Mouse (Mus musculus) lung, postnatal 0 days (tissue): ENCODE results near the gene Syt7.

Source experiments
- CTCF ChIP-seq: IDR thresholded peaks from 2 replicates; pipeline ENCODE4 v1.5.1; 2016; ENCODE audit warnings: antibody characterized with exemption, mild to moderate bottlenecking
- EP300 ChIP-seq: IDR thresholded peaks from 2 replicates; pipeline ENCODE4 v1.6.1; 2016; ENCODE audit warnings: antibody characterized with exemption, mild to moderate bottlenecking, control low read depth

DNA sequence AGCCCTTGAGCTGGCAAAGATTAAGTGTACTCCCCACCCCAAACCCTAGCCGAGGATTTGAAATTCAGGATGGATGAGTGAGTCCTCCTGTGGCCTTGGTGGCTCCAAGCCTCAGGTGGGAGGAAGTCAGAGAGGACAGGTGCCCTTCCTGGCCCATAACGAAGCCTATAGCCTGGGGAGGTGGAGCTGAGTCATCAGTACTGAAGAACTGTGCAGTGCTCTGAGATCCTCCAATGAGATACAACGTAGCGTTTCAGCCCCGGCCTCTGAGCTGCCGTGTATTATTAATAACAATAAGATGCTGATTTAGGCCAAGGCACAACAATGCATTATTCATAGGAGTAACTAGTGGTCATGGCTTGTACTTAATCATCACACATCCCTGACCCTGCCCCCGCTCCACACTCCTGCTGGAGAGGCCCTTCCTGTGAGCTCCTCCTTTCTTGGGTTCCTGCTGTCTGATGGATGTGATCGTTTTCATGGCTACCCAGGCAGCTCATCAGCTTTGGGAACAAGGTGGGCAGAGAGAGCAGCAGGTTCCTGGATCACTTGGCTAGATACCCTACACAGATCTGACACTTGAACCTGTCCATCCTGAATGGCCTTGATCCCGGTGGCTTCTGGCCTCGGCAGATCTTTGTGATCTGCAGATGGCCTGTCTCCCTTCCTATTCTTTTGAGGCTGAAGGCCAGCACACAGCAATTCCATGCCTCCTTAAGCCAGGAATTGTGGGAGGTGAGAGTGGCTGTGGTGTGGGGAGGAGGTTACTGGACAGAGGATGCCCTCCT lies 14.9 kb downstream of the Syt7 start:
- TF ChIP-seq CTCF (no peak), EP300 (no peak)
